Mouse (Mus musculus) cerebellum, adult 9-11 months (tissue): ENCODE data around the gene Krcc1.

Source experiments
- DNase-seq: peaks from one replicate; pipeline ENCODE4 v3.0.0; 2022

The Krcc1 gene

DNA sequence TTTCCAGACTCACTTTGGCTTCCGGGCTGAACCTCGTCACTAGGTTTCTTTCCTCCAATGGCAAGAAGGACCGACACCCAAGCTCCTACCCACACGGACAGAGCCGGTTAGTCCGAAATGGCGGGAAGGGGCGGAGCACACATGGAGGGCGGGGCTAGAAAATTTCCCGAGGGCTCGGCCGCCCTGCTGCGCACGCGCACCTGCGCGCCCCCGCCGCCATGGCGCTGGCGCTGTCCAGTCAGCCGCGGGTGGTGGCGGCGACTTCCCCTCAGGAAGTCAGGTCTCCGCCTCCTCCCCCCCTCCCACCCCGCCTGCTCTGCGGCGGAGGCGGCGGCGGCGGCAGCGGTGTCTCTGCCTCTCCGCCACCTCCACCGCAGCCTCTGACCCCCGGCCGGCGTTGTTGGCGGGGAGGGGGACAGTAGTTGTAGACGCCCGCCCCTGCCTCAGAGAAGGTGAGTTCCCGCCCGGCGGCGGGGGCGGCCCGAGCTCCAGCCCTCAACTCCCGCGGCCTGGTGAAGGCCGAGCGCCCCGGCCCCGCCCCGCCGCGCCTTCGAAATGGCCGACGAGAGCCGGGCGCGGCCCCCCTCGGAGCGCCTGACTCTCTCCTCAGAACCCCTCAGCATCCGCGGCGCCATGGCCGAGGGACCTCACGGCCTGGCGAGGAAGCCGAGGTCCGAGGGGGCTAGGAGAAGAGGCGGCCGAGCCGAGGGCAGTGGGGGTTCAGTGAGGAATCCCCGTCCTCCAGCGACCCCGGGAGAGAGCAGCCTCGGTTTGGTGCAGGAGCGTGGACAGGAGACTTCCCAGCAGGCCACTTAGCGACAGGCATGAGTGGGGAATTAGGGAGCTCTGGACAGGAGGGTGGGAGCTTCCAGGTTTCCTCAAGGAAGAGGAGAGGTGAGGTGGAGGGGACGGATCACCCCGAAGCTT is at the start of gene Krcc1:
Gene Krcc1 (plus strand): TSS at position 289 of the 927 bp plus-strand sequence.
- DNase-seq, result peak; percentile 98

DNA sequence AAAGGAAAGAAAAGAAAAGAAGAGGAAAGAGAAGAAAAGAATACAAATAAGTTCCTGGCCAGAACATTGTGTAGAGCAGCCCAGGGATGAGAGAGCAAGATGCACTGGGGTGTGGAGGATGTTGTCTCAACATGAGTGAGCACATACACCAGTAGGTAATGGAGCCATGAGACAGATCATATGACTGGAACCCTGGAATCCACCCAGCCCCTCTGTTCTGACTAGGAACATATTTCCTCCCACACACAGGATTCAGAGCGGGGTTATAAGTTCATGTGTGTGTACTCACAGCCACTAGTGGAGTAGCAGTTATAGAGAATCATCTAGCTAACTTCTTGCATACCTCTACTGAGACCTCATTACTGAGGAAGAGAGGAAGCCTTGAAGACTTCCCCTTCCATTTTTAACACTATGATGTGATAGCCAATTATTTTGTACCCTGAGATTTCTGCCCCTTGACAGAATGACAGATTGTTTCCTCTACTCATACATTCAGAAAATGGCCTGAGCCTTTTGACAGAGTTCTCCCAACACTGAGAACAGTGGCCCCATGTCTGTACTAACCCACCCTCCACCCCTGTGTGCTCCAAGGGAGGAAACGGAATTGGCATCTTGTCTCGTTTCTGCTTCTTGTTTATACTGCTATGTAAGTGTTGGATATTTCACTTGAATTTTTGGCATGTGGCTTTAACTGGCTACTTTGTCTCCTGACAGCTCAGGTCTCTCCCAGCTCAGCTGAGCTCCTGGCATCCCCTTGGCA is 47.1 kb upstream of the Krcc1 start:
- no peak for DNase-seq

DNA sequence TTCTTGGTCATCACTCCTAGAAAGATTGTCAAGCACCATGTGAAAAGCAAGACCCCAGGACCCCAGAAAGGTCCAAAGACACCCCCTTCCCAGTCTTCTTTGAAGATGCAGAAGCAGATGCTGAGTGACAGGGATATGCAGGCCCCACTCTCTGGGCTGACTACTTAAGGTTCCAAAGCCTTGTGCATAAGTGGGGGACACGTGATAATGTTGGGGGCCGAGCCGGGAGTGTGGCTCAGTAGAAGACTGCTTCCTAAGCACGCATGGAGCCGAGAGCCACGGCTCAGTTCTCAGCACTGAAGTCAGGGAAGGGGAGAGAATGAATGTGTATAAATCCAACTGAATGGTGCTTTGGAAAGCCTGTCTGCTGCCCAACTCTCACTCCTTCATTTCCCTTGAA is 44.9 kb upstream of the Krcc1 start:
- no peak for DNase-seq

DNA sequence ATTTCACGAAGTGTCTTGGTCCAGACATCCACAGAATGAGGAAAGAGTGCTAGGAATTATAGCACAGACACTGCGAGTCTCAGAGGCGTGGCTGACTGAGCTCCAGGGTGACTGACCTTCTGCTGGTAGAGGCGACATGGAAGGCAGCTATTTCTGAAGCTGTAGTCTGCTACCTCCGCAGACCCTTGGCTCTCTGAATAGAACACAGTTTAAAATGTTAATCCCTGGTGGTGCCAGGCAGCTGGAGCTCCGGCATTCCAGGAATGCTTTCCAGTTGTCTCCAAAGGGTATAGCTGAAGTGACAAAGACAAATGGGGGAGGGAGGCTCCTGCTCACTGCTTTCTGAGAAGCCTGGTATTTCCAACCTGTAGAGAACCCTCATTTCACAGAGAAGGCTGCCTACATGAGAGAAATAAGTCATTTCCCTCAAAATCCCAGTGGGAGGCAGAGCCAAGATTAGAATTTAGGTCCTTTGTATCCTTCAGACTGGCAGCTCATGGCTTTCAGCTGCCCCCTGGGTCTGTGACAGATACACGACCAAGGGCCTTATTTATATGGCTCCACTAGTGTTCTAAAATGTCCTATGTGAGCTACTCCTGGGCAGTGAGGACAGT is 44.2 kb upstream of the Krcc1 start:
- no peak for DNase-seq

DNA sequence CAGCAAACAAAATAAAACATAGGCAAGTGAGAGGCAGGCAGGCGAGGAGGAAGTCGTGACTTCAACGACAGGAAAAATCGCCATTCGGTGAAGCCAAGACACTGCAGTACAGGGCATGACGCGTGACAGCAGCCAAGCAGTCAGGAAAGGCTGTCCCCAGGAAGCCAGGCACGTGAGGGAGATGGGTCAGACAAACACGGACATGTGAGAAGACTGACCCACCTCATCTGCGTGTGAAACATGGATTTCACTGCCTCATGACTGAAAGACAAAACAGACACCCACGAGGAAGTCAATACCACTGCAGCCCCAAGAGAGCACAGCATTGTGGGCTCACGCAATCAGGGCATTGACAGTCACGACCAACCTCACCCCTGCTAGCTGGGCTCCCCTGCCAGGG is 36.4 kb upstream of the Krcc1 start:
- no peak for DNase-seq

DNA sequence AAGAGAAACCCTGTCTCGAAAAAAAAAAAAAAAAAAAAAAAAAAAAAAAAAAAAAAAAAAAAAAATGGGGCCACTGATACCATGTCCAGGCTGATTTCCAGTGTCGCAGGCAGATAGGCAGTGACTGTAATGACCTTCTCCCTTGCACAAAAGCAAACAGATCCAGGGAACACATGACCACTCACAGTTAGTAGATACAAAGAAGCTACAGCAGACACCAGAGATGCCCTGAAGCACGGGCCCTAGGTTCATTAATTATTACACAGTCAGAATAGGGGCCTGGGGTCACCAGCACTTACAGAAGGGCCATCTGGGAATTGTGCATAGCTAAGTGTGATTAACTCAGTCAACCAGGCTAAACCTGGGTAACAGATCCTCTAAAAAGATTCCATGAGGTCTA is 35.5 kb upstream of the Krcc1 start:
- no peak for DNase-seq

DNA sequence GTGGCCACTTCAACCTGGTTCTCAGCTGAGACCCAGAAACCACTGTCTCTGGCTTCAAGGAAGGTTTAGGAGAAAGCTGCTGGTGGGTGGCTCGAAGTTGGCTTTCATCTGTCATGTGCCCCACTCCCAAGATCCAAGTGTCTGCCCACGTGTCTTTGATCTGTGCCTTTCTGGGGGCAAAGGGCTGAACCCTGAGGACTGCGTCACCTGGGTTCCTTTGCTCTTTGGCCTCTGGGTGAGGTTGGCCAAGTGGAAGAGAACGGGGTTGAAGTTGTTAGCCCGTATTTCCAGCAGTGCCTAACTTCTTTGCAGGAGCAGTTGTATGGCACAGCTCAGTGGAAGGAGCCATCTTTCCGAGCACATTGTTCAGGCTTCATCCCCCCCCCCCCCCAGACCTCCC is 35.0 kb upstream of the Krcc1 start:
- DNase-seq, result no peak

DNA sequence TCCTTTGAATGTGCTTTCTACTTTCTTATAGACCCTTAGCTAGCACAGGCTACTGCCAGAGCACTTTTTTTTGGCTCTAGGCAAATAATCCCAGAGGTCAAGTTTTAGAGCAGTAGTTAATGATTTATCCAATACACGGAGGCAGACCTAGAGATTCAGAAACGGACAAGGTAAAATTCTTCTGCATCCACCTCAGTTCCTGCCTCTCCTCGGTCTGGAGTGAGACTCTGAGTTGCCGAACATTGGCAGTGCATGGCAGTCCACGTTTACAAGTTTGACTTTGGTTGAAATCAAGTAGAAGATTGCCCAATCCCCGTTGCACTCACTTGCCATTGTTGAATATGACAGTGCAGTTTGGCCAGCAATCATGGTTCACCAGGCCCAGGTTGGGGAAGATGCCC is 34.4 kb upstream of the Krcc1 start:
- DNase-seq, result no peak

DNA sequence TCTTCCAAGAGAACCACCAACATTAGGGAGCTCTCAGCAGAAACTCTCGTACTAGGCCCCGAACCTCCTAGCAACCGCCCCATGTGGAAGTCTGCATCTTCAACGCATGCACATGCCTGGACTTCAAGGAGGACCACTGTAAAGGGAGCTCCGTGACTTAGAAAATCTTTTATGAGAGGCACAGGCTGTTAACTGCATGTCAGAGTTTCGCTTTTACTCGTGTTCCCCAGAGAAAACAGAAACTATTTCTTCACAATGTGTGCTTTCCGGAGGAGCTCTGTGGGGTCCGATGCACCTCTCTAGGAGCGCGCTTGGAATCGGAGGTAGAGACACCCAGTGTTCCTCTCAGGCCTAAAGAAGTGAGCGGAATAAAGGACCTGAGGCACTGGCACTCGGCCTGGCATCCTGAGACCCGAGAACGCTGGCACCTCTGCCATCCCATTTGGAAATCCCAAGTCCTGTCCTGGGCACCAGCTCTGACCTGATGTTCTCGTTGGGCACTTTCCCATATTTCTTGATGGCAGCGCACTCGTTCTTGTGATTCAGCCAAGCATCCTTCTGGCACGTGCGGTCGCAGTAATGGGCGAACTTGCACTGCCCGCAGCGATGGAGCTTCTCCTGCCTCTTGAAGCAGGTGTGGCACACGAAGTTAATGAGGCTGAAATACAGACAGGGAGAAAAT is 32.3 kb upstream of the Krcc1 start:
- DNase-seq, result no peak

DNA sequence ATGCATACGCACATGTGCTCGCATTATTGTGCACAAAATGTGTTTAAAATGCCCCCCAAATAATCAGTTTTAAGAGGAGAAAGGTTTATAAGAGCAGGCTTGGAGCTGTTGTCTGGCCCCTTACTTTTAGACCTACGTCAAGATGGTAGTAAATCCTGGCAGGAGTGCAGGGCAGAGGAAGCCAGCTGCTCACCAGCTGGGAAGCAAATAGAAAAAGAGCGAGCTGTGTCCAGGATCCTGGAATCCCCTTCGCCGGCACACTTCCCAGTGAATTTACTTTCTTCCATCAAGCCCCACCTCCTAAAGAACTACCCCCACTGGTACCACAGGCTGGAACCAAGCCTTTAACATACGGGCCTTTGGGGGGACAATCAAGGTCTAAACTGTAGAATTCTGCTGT is 30.6 kb upstream of the Krcc1 start:
- no peak for DNase-seq

DNA sequence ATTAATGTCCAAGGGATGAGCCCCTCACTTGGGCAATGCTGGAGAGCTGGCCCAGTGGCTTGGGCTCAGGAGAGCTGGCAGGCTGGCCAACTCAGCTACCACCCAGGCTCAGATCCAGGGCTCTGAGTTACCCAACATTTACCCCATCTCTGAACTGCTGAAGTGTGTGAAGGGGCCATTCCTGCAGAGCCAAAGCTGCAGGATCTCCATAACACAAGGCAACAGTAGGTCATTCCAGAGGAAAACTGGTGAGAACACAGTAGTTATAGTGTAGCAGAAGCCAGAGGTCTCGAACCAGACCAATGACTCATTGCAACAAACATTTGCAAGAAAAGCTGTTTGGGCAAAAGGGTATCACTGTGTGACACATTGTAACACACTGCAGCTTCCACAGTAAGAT is 28.7 kb upstream of the Krcc1 start:
- DNase-seq, result no peak

DNA sequence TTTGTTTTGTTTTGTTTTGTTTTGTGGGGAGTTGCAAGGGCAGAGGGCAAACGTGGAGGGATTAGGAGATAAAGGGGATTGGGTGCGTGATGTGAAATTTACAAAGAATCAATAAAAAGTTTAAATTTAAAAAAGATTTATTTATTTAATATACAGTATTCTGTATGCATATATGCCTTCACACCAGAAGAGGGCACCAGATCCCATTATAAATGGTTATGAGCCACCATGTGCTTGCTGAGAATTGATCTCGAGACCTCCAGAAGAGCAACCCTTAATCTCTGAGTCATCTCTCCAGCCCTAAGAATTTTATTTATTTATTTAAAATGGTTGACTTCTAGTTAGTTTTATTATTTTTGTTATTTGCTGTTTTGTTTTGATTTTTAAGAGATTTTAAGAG is 28.2 kb upstream of the Krcc1 start:
- DNase-seq, result no peak

DNA sequence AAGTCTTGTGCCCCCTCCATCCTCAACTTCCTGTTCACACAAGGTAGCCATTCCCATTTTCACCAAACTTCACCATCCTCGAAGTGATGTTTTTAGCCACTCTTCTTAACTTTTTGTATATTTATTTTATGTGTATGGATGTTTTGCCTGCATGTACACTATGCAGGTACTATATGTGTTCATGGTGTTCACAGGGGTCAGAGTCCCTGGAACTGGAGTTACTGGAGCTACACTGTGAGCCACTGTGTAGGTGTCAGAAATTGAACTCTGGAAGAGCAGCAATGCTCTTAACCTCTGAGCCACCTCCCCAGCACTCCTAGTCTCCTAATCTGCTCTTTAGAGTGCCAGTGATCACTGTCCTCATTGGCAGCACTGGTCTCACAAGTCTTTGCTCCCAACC is 23.1 kb upstream of the Krcc1 start:
- DNase-seq, result no peak

DNA sequence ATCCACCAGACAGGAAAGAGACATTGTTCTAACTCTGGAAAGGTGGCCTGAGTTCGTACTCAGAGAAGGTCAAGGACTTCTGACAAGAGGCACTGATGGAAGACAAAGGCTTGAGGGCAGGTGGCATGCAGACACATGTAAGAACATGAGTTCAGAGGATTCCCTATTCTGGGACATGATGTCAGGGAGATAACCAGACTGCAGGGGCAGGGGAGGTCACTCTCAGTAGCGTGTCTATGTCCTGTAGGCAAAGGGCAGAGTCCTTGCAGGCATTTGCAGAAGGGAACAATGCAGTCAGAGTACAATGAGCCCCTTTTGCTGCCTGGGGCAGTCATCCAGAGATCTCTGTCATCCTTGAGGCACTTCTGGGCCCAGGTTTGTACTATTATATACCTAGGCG is 21.9 kb upstream of the Krcc1 start:
- no peak for DNase-seq

DNA sequence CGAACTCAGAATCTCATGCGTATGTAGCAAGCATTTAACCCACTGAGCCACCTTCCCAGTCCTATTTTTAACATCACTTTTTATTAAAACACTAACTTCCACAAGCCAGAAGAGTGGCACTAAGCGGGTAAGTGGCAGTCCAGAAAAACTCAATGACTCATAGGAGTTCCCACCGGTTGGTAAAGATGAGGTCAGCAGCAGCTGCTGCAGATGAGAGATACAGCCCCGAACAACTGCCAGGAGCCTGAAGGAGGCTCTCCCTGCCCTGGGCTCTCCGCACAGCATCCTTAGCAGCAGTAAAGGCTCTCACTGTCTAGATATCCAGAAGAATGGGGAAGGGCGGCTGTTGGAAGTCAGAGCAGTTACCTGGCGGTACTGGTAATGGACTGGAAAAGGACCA is 20.5 kb upstream of the Krcc1 start:
- no peak for DNase-seq

DNA sequence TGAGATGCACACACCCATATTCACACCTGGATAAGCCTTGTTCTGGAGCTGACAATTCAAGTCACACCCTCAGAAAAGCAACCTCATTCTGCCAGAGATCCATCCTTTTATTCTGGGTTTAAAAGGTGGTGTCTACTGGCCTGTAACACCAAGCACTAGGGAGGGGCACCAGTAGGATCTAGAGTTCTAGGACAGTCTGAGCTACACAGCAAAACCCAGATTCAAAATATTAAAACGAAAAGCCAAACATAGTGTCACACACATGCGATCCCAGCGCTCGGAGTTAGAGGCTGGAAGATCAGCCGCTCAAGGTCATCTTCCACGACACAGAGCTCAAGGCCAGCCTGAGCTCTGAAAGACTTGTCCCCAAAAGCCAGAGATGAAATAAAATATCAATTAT is 17.0 kb upstream of the Krcc1 start:
- no peak for DNase-seq

DNA sequence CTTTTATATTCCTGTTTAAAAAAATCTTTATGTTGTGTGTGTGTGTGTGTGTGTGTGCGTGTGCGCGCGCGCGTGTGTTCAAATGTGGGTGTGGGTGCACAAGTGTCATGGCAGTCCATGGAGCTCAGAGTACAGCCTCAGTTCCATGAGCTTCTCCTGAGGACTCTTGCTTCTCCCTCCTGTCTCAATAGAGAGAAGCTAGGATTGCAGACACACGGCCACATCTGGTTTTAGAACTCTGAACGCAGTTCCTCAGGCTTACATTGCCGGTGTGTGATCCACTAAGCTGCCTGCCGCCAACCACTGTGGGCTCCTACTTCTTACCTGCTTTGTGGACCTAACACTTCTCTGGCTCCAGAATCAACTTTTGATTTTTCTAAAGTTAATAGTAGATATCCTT is 15.3 kb upstream of the Krcc1 start:
- no peak for DNase-seq

DNA sequence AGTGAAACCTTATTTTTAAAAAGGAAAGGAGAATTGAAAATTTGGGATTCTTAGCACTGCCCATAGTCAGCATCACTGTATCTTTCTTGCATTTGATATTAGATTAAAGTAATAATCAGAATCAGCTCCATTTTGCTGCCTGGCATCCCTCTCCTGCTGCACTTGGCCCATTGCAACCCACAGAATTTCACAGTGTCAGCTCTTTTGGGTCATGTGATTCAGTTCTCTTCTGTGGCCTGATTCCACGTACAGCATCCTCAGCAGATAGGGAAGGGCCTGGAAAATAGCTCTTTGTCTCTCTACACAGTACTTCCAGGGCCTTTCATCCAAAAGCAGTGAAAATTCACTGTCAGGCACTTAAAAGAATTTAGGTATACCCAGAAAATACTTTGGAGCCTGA is 14.1 kb upstream of the Krcc1 start:
- no peak for DNase-seq

DNA sequence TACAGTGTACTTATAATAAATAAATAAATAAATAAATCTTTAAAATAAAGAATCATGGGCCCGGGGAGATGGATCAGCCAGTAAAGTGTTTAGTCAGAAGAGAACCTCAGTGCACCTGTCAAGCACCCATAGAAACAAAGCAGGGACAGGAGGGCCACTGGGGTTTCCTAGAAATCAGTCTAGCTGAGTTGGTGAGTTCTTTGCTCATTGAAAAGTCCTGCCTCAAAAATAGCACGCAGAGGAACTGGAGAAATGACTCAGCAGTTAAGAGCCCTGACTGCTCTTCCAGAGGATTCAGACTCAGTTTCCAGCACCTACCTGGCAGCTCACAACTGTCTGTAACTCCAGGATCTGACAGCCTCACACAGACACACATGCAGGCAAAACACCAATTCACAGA is 12.9 kb upstream of the Krcc1 start:
- no peak for DNase-seq

DNA sequence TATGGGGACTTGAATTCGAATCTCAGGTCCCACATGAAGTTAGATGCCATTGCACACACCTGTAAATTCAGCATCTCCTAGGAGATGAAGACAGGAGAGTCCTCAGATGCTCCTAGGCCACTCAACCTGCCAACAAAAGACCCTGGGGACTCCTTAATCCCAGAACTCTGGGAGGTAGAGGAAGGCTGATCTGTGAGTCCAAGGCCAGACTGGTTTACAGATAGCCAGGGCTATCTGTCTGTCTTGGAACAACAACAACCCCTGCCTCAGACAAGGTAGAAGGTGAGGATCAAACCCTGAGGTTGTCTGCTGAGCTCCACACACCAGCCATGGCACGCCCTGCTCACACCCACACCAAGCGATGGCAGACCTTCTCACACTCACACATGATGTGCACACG is 12.3 kb upstream of the Krcc1 start:
- DNase-seq, result no peak

DNA sequence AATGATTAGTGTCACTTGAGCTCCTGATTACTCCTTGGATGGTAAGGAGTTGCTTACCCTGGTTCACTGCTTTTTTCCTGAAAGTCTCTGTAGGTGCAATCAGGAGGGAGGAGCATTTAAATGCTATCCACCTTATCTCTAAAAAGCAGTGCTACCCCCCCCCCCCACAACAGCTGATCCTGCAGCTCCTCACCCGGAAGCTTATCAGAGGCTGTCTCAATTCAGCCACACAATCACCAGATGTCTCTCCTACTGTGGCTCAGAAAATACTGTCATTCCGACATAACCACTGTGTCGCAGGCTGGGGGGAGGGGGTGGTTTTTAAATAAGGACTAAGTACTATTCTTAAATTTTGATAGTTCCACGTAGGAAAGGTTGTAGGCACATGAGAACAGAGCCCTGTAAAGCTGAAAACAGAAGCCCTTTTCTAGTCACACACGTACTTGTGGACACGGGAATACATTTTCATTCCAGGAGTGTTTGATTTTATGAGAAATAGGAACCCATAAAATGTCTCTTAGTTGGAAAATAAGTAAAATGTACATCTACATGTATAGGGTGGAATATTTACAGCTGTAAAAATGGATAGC is 11.3 kb upstream of the Krcc1 start:
- no peak for DNase-seq

DNA sequence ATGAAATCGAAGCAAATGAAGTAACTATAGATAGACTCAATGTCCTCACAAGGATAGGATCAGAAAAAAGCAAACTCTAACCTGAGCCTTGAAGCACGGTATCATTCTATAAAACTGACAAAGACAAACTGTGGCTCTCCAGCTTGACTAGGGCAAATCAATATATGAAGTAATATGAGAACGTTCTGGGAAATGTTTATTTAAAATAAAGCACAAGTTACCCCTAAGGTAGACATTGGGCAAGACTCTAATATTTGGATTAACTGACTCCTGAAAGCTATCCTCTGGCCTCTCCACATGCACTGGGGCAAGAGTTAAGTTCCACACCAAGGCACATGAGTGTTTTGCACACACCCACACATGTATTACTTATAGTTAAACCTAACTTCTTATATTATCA is 10.4 kb upstream of the Krcc1 start:
- no peak for DNase-seq
